Mouse (Mus musculus): Measurements from ENCODE around the gene Pnpla2.
"Not testable (repeated sequence)": the region's sequence is repeated elsewhere in the genome, so short reads cannot be mapped to it uniquely, and the experiment has no call there.

Gene Pnpla2

GRCm38 (mm10) chr7:141431434-141432185 is 23.4 kb upstream of the Pnpla2 start:
- in situ Hi-C loops (cut with MboI) = no loop called here

GRCm38 (mm10) chr7:141432186-141432611 is 22.8 kb upstream of the Pnpla2 start:
- in situ Hi-C loops (cut with MboI) = no loop called here

GRCm38 (mm10) chr7:141432741-141433516 is 22.1 kb upstream of the Pnpla2 start:
- in situ Hi-C loops (cut with MboI) = no loop called here

- in situ Hi-C loops (cut with MboI) = no loop called here
These were observed 21.2 kb upstream of the Pnpla2 start for GRCm38 (mm10) chr7:141433517-141434400.

GRCm38 (mm10) chr7:141434464-141434863 is 20.5 kb upstream of the Pnpla2 start:
- in situ Hi-C loops (cut with MboI) = no loop called here

GRCm38 (mm10) chr7:141435129-141435855 is 19.7 kb upstream of the Pnpla2 start:
- in situ Hi-C loops (cut with MboI) = no loop called here

- in situ Hi-C loops (cut with MboI) = no loop called here
These were observed 19.0 kb upstream of the Pnpla2 start for GRCm38 (mm10) chr7:141435856-141436522.

GRCm38 (mm10) chr7:141436523-141436892 is 18.5 kb upstream of the Pnpla2 start:
- in situ Hi-C loops (cut with MboI) = no loop called here

GRCm38 (mm10) chr7:141437178-141438120 is 17.5 kb upstream of the Pnpla2 start, which contains the start of gene Slc25a22:
Slc25a22 (minus strand) TSS chr7:141437892.
- in situ Hi-C loops (cut with MboI) = no loop called here

- in situ Hi-C loops (cut with MboI) = no loop called here
These were observed 16.6 kb upstream of the Pnpla2 start for GRCm38 (mm10) chr7:141438201-141438968.

GRCm38 (mm10) chr7:141439140-141439679 is 15.8 kb upstream of the Pnpla2 start:
- in situ Hi-C loops (cut with MboI) = no loop called here

- in situ Hi-C loops (cut with MboI) = no loop called here
These were observed 15.2 kb upstream of the Pnpla2 start for GRCm38 (mm10) chr7:141439811-141440210.

GRCm38 (mm10) chr7:141440613-141441012 is 14.4 kb upstream of the Pnpla2 start:
- in situ Hi-C loops (cut with MboI) = no loop called here

- in situ Hi-C loops (cut with MboI) = no loop called here
These were observed 13.5 kb upstream of the Pnpla2 start for GRCm38 (mm10) chr7:141441460-141441859.

- in situ Hi-C loops (cut with MboI) = no loop called here
These were observed 12.8 kb upstream of the Pnpla2 start for GRCm38 (mm10) chr7:141442199-141442598.

GRCm38 (mm10) chr7:141443081-141443821 is 11.7 kb upstream of the Pnpla2 start:
- in situ Hi-C loops (cut with MboI) = no loop called here

- in situ Hi-C loops (cut with MboI) = no loop called here
These were observed 11.2 kb upstream of the Pnpla2 start, which contains the start of gene Pidd1 for GRCm38 (mm10) chr7:141443828-141444237. Pidd1 (minus strand) TSS chr7:141444025.

GRCm38 (mm10) chr7:141446374-141446773 is 8.6 kb upstream of the Pnpla2 start:
- in situ Hi-C loops (cut with MboI) = not testable (repeated sequence)
